Mouse (Mus musculus): ENCODE data around the gene Vamp4.
A peak's percentile ranks its signal among the peaks of the same experiment; 100 is the strongest.

Gene Vamp4

DNA sequence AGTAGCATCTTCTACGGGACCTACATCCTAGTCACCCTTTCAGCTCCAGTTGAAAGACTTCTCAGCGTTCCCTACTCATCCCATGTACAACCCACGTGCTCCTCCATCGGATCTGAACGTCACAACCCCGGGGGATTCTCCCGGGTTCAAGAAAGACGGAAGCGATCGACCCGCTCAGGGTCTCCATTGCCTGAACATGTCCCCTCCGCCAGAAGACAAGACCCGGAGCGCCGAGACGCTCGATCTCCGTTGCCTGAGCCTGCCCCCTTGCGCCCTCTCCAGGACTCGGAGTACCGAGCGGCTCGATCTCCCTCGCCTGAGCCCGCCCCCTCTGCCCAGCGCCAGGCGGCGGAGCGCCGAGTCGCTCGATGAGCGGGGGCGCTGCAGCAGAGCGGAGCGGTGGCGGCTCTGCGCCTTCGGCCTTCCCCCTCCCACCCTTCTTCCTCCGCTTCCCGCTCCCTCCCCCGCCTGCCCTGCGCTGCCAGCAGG is at the start of gene Vamp4:
TSS of gene Vamp4 (plus strand) at position 256 of the 489 bp plus-strand sequence.
- DNase-seq (ENCODE audit: low spot score) = peak; percentile 96

DNA sequence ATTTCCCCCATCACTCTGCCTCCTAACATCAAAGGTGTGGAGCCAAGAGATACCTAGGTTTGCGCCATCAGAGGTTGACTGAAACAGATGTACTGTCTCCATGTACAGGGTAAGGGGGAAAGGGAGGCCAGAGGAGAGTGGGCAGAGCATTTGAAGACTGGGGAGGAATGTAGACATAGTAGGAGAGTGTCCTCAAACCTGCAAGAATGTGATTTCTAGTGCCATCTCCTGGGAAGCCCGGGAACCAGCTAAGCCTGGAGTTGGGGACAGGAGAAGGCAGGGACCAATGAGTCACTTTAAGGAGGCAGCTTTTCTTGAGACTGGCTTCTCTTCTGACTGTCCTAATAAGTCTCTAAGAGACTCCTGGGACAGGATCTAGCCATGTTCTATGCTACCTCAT is 40.7 kb upstream of the Vamp4 start:
- no peak for DNase-seq (ENCODE audit: low spot score)

DNA sequence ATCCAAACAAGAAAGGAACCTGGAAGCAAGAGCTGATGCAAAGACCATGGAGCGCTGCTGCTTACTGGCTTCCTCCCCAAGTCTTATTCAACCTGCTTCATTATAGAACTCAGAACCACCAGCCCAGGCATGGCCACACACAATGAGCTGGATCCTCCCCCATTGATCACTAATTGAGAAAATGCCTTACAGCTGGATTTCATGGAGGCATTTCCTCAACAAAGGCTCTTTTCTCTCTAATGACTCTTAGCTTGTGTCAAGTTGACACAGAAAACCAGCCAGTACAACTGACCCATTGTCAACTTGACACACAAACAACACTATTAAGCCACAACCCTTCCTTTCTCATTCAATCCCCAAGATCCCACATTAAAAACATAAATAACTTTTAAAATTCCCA is 39.6 kb upstream of the Vamp4 start:
- no peak for DNase-seq (ENCODE audit: low spot score)

DNA sequence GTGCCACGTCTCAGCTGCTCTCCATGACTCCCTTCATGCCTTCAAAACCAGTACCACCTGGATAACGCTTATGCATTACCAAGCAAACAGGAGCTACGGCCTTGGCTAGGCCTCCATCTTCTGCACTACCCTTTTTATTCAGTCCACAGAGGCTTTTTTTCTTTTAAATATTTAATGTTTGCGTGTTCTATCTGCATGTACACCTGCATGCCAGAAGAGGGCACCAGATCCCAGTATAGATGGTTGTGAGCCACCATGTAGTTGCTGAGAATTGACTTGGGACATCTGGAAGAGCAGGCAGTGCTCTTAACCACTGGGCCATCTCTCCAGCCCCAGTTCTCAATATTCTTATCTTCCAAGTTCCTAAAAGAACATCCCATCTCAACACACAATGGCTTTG is 38.7 kb upstream of the Vamp4 start:
- no peak for DNase-seq (ENCODE audit: low spot score)

DNA sequence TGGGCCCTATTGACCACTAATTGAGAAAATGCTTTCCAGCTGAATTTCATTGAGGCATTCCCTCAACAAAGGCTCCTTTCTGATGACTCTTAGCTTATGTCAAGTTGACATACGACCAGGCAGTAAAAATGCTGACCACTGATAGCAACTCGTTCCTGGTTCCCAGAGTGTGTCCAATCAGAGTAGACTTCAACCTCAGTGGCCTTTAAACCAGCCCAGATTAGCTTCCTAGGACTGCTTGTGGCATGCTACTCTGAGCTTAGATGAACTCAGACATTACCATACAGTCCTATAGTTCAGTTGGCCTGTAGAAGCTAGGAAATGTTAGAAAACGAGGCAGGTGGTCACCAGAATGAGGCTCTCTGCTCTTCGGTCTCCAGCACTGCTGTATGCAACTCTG is 38.0 kb upstream of the Vamp4 start:
- DNase-seq (ENCODE audit: low spot score) = peak; percentile 17

DNA sequence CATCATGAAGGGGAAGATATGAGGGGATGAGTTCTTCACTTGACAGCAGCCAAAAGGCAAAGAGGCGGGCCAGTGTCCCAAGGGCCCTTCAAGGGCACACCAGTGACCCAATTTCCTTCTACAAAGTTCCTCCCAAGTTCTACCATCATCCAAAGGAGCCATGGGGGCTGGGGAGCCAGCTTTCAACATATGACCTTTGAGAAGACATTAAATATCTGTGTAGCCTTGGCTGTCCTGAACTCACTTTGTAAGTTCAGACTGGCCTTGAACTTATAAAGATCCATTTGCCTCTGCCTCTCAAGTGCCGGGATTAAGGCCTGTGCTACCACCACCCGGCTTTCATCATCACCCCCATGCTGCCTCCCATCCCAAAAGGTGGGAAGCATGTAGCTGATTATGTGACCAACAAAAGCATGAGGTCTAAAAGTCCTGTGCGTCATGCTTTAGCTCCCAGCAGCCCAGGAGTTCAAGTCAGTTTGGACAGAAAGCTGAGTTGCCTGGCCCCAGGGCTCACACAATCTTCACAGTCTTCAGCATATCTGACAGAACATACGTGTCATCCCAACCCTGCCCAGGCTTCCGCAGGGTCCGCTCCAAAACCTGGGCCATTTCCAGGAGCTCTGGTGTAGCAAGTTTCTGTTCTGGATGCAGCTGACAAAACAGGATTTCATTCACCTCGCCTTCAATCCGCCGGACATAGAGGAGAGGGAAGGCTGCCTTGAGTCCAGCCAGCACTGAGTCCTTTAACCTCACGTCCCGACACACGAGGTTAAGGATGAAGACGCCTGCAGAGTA is 36.4 kb upstream of the Vamp4 start:
- DNase-seq (ENCODE audit: low spot score) = no peak

DNA sequence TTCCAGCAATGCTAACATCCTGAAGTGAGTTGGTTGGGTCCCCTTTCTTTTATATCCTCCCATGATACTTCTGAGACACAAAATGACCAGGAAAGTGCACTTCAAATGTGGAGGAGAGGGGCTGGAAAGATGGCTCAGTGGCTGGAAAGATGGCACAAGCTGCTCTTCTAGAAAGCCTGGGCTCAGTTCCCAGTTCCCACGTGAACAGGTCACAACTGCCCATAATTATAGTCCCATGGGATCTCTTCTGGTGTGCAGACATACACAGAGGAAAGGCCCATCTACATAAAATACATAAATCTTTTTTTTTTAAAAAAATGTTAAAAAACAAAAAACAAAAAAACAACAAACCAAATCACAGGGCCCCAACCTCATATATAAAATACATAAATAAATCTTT is 27.1 kb upstream of the Vamp4 start:
- DNase-seq (ENCODE audit: low spot score) = no peak

DNA sequence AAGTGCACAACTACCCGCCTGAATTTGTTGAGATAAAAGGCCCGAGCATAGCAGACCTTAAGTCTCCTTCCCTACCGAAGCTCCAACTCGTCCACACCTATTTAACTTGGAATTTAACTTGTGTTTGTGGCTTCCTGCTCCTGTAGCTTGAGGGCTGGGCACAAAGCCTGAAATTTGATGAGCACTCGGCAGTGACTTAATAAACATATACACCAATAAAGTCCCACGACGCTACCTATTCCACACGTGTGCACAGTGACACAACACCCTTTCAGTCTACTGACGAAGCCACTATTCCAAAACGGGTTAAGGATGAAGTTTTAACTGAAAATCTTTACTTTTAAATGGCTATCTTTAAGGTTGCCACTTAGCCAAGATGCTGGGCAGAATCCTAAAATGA is 22.7 kb upstream of the Vamp4 start:
- DNase-seq (ENCODE audit: low spot score) = no peak

DNA sequence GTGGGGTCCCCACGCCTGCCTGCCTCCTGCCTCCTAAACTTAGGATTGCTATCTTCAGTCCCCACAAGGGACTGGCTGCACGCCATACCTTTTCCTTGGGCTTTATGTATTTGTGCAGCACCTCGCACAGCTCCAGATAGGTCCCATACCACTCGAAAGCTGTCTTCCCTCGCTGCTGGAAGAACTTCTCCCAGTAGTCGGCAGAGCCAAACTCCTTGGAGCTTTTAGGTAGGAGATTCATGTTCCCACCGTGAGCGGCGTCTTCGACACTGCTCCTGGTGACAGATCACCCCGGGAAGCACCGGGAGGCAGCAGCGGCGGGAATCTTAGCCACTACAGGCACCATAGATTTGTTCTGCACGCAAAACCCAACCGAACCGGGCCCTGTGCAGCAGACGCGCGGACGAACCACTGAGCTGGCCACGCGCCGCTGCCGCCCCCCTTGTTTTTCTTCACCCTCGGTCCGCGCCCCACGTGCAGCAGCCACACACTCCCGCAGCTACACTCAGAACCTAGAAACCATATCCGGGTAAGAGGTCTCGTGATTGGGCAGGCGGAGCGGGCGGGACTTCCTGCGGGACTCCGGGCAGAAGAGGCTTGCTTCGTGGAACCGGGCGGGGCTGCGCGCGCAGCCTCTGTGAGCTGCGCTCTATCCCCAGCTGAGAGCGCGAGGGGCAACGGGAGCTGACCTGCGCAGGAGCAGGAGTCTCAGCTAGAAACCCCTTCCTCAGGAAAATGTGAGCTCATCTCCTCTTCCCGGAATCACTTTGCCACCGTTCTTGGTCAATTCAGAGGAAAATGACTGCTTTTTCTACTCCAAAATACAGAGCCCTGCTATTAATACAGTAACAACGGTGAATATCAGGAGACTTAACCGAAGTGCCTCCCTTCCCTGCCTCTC is 22.0 kb upstream of the Vamp4 start, which contains the start of gene Mettl13:
TSS of gene Mettl13 (minus strand) at position 536 of the 901 bp plus-strand sequence.
- peak; percentile 94 for DNase-seq (ENCODE audit: low spot score)

DNA sequence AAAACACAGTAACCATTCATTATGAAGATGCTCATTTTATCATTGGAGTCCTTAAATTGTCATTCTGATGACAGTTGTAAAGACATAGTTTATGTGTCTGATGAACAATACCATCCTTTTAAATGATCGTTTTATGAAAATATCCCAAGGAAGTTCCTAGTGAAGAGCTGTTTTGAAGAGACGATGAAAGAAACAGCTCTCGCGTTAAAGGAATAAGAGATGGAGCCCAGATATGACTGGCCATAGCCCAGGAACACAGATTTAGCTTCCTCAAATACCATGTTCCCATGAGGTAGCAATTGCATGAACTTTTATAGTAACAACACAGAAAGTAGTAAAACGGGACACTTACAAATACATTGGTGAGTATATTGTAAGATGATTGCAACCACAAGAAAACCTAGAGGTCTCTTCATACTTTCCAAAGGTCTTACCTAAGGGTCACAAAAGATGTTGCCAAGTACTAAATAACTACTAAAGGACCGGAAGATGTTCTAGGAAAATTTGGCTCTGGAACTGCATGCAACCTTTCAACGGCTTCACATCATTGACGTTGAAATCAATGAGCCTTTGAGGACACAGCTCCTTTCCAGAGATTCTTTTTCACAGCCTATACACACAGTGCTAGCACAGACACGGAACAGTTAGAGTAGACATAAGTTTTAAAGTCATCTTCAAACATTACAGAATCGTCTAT is 21.2 kb upstream of the Vamp4 start:
- DNase-seq (ENCODE audit: low spot score) = no peak

DNA sequence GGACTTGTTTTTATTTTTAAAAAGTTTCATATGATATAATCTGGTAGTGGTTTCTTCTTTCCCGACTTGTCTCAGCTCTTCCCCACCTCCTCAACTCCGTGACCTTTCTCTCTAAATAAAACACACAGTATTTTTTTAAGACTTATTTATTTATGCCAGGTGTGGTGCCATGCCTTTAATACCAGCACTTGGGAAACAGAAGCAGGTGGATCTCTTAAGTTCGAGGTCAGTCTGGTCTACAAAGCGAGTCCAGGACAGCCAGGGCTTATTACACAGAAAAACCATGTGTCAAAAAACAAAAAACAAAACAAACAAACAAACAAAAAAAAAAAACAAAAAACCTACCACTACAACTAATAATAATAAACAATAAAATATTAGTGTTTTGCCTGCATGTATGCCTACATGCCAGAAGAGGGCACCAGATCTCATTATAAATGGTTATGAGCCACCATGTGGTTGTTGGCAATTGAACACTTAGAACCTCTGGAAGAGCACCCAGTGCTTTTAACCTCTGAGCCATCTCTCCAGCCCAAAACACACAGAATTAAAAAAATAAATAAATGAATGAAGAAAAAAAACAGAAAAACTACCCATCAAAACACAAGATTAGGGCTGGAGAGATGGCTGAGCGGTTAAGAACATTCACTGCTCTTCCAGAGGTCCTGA is 20.6 kb upstream of the Vamp4 start:
- DNase-seq (ENCODE audit: low spot score) = no peak

DNA sequence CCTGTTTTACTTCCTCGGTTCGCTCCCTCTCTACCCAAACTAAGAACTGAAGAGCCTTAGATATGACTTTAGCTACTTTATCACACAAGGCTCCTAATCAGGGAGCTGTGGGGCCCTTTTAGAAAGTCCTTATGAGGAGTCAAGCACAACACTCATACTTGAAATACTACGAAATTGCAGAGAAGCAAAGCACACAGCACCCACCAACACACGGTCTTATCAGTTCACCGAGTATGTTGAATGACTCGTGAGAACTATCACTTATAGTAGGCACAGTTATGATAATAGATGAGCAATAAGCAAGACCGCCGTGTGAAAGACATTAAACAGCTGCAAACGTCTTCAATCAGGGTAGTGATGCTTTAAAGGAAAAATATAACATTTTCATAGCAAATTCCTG is 17.4 kb upstream of the Vamp4 start:
- DNase-seq (ENCODE audit: low spot score) = no peak

DNA sequence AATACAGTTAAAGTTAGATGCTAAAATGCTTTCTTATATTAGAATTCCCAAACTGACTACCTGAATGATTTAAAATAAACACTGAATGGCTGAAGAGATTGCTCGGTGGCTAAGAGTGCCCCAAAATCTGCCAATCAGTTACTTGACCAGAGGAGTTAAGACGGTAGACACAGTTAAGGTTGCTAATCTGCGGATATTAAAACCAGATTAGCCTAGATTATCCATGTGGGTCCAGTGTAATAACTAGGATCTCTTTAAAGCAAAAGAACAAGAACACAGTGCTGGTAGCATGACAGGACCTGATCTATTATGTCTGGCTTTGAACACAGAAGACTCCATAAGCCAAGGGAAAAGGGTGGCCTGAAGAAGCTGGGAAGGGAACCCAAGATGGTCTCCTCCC is 16.1 kb upstream of the Vamp4 start:
- DNase-seq (ENCODE audit: low spot score) = no peak

DNA sequence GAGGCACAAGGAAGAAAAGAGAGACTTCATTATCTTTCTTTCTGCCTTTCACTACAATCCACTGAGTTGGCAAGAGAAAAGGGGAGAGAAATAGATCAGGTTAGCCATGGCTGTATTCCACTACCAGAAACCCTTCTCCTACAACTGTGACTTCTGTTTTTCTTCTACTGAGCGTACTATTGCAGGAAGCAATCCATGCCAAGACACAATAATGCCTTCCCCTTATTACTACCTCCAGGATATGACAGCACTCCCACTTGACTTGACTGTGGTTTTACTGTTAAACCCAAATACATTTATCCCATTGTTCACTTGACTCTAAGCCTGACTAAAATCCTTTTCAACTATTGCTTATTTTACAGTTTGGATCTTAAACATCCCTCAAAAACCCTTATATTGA is 7.1 kb upstream of the Vamp4 start:
- DNase-seq (ENCODE audit: low spot score) = no peak

DNA sequence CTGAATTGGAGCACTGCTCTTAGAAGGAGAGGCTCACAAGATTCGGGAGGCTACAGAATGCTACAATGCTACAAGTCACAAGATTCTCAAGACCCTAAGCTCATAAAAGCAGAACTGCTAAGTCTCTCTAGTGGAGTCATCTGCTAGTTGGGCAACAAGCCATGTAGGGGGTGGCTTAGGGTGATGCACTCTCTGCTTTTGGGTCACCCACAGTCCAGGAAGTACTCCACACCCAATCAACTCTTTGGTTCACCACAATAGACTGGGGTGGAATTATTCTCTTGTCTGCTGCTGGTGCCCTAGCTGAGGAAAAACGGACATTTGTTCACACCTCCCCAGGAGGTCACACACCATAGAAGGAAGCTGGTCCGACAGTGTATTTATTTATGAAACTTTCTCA is 5.3 kb upstream of the Vamp4 start:
- DNase-seq (ENCODE audit: low spot score) = no peak

DNA sequence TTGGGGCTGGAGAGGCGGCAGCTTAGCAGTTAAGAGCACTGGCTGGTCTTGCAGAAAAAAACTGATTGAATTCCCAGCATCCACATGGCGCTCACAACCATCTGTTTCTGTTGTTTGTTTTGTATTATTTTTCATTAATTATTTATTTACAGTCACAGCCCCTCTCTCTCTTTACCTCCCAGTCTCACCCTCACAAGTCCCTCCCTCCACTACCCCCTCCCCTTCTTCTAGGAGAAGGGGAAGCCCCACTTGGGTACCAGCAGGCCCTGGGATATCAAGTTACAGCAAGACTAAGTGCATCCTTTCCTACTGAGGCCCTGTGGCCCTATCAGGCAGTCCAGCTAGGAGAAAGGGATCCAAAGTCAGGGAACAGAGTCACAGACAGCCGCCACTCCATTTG is 3.0 kb upstream of the Vamp4 start:
- DNase-seq (ENCODE audit: low spot score) = no peak

DNA sequence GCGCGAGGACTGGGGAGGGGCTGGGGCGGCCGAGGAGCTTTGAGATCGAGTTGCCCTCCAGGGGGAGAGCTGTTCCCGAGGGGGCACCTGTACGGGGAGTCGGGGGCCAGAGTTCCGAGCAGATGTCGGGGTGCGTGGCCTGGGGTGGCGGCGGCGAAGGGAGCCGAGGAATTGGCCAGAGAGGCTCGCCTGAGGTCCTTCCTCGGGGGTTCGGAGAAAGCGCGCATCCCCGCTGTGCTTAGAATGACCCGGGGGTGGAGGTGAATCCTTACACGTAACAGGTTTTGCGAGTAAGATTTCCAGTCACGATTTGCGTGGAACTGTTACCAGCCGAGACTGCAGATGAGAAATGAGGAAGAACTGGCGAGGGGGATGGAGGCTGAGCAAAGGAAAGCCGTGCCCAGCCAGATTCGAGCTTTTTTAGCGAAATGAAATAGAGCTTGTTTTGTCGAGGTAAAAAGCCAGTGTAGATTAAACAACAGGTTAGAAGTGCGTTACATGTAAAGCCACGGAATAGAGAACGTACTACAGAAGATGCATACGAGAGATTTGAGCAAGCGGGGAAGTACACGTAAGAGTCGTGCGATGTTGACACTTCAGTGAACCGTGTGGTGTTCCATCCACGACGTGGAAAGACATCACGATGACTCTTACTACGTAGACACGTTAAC is 751 bp downstream of the Vamp4 start:
- DNase-seq (ENCODE audit: low spot score) = no peak

DNA sequence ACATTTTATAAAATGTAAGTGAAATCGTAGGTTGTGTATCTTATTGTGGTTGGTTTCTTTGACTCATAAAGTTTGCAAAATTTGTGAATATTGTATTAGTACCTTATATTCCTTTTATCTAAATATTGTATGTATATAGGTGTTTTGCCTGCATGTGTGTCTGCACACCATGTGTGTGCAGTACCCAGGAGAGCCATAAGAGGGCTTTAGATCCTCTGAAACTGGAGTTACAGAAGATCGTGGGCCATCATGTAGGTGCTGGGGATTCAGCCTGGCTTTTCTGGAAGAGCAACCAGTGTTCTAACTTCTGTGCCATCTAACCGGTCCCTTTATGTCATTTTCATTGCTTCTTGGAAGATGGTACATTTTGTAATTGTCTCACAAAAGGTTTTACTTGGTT is 4.8 kb downstream of the Vamp4 start:
- no peak for DNase-seq (ENCODE audit: low spot score)

DNA sequence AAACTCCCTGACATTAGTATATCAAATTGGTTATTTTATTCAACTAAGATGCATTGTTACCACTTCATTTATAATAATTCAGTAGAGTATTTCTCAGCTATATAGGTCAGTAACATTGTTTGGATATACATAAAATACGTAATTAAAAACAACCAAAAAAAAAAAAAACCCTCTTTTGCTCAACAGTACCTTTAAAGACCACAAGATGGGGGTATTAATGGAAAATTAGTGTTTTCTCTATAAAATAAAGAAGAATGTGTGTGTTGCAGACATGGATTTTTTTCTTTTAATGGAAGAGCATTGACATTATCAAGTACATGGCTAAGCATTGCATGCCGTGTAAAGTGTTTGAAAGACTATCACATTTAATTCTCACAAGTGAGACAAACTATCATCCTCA is 12.6 kb downstream of the Vamp4 start:
- DNase-seq (ENCODE audit: low spot score) = no peak

DNA sequence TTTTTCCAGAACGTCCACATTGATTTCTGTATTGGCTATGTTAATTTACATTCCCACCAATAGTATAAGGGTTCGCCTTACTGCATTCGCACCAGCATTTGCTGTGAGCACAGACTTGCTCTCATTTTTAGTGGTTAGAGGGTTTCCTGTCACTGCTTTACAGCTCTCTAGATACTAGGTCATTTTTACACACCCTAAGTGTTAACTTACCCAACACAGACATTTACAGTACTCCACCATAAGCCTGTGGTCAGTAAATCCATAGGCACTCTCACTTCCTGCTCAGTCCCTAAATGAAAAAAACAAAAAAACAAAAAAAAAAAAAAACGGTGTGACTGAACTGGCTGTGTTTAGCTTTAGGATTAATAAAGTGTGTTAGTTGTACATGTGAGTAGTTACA is 16.0 kb downstream of the Vamp4 start:
- DNase-seq (ENCODE audit: low spot score) = no peak

DNA sequence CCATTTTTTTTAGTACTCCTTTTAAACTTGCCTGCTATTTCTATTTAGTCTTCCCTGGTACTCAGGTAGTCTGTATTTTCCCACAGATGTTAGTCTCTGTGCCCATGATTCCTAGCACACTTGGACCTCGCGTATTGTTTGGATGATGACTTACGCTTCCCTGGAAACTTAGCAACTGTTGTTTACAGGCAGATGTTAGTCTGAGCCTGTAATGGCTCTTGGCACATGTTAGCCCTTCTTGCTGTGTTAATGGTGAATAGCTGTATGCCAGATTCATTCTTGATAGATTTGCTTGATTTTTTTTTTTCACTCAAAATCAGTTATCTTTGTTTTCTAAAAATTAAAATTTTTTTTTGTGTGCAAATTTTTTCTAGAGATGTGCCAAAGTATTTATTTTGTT is 18.3 kb downstream of the Vamp4 start:
- no peak for DNase-seq (ENCODE audit: low spot score)

Measured in yolk sac, embryonic 10.5 days (tissue).